Mouse (Mus musculus) midbrain, embryonic 12.5 days (tissue): ENCODE data around the gene Psmd8. TPM values are rescaled to one million over a fixed set of nuclear protein-coding genes. Genes with fewer than 3 reads are reported as not detected.
"Not testable (repeated sequence)": the region's sequence is repeated elsewhere in the genome, so short reads cannot be mapped to it uniquely, and the experiment has no call there.

Experiments
- ATAC-seq: fragments of 200-750 bp; cut with Nextera tagmentation; 2 replicates; pipeline ENCODE4 v1.8.0; 2017; ENCODE audit warnings: low read depth, moderate TSS enrichment, moderate library complexity; ENCODE audit not compliant: low FRiP score
- H3K27ac ChIP-seq: fragments of 300-500 bp; sonication (generic); replicated peaks from 2 replicates; pipeline ENCODE4 v1.5.1; 2016; ENCODE audit warnings: mild to moderate bottlenecking
- H3K27me3 ChIP-seq: fragments of 300-500 bp; sonication (generic); 2 replicates; pipeline ENCODE4 v1.6.1; 2016; ENCODE audit warnings: mild to moderate bottlenecking
- H3K36me3 ChIP-seq: fragments of 300-500 bp; sonication (generic); 2 replicates; pipeline ENCODE4 v1.6.1; 2016
- H3K4me1 ChIP-seq: fragments of 300-500 bp; sonication (generic); 2 replicates; pipeline ENCODE4 v1.6.1; 2016
- H3K4me2 ChIP-seq: fragments of 300-500 bp; sonication (generic); replicated peaks from 2 replicates; pipeline ENCODE4 v1.6.1; 2016; ENCODE audit warnings: mild to moderate bottlenecking, moderate library complexity
- H3K4me3 ChIP-seq: fragments of 300-500 bp; sonication (generic); 2 replicates; pipeline ENCODE4 v1.5.1; 2016; ENCODE audit warnings: mild to moderate bottlenecking
- H3K9ac ChIP-seq: fragments of 300-500 bp; sonication (generic); replicated peaks from 2 replicates; pipeline ENCODE4 v1.6.1; 2016; ENCODE audit warnings: mild to moderate bottlenecking, moderate library complexity
- H3K9me3 ChIP-seq: fragments of 300-500 bp; sonication (generic); 2 replicates; pipeline ENCODE4 v1.6.1; 2016; ENCODE audit warnings: mild to moderate bottlenecking
- WGBS: fragments of 180-500 bp; shearing (Covaris S2); methylation state at CpG from one replicate; pipeline ENCODE4 v1.1.7; 2016; 5-methylcytosine and 5-hydroxymethylcytosine counted together
- polyA plus RNA-seq: library from polyadenylated mRNA; unstranded; fragments of >200 nt; fragmentation: Nextera tagmentation; extraction: Ambion mirVana; gene quantifications from 2 replicates; pipeline ENCODE4 v1.2.1, GENCODE M21; 2016

The Psmd8 gene
- polyA plus RNA-seq, 1 experiment from 2014 or later, result 305 TPM

DNA sequence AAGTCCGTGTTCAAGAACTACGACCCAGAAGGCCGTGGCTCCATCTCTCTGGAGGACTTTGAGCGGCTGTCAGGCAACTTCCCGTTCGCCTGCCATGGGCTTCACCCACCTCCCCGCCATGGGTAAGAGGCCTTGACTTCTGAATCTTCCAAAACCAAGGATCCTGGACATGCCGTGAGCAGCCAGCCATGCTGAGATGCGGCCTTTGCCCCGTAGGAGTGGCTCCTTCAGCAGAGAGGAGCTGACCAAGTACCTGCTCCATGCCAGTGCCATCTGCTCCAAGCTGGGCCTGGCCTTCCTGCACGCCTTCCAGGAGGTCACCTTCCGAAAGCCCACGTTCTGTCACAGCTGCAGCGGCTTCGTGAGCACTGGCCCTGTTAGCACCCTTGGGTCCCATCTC, 31.7 kb downstream of the Psmd8 start:
- ATAC-seq, result no peak

DNA sequence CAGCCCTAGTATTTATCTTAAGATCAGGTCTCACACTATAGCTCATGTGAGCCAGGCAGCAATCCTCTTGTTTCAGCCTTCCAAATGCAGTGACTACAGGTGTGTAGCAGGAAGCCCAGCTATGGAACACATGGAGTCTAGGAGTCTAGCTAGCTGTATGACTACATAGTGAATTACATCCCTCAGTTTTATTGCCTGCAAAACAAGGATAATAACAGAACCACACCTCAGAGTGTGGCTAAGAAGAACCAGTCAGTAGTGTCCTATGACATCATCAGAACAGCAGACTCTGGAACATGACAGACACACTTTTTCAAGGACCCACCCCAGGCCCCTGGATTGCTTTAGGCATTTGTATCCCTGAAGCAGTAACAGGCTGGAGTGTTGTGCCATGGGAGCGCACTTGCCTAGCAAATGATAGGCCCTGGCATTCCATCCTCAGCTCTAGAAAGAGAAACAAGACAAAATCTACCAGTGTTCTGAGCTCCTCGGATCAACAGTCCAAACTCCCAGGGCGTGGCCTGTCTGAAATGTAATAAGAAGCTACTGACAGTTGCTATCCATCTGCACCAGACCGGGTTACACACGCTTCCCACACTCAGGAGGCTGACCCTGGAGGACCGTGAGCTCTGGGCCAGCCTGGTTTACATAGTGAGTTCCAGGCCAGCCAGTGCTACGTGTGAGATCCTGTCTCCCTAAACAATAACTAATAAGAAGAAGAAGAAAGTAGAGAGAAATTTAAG, 33.7 kb downstream of the Psmd8 start:
- no peaks in the 10 kb centered on the region for H3K9me3 ChIP-seq
- no peak overlapping the region for H3K4me2 ChIP-seq
- 83% methylated on average over 7 of the region's 7 CpGs for WGBS
- no peak for ATAC-seq
- H3K4me1 ChIP-seq, result no peaks in the 10 kb centered on the region
- no peaks in the 10 kb centered on the region; the same call in 1 of the 2 replicates for H3K27me3 ChIP-seq
- H3K27ac ChIP-seq, result no peak overlapping the region
- no peak overlapping the region for H3K4me3 ChIP-seq
- H3K9ac ChIP-seq, result no peak overlapping the region
- no peaks in the 10 kb centered on the region for H3K36me3 ChIP-seq

More for the DNA sequence above, 31.7 kb downstream of the Psmd8 start:
- Histone ChIP-seq H3K9me3 (no peaks in the 10 kb centered on the region), H3K9ac (no peak overlapping the region), H3K4me3 (no peak overlapping the region), H3K27ac (no peak overlapping the region), H3K27me3 (no peaks in the 10 kb centered on the region; the same call in 1 of the 2 replicates), H3K36me3 (no peaks in the 10 kb centered on the region), H3K4me1 (no peaks in the 10 kb centered on the region), H3K4me2 (no peak overlapping the region)
- 93% methylated on average over 15 of the region's 15 CpGs for WGBS

DNA sequence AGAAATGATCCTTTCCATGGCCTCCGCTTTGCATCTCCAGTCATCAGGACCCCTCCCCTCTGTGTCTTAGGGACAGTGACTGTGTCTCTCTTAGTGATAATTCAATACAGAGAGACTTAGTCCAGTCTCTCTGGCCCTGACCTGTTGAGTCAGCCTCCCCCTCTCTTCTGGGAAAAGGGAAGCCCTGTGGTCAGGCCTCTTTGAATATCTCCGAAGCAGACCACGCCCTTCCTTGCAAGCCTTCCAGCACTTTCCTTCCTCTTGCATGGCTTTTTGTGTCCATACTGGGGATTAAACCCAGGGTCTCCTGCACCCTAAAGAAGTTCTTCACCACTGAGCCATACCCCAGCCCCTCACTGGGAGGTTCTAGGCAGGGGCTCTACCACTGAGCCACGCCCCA, 36.5 kb downstream of the Psmd8 start:
- 90% methylated on average over 4 of the region's 4 CpGs for WGBS
- no peak for ATAC-seq

DNA sequence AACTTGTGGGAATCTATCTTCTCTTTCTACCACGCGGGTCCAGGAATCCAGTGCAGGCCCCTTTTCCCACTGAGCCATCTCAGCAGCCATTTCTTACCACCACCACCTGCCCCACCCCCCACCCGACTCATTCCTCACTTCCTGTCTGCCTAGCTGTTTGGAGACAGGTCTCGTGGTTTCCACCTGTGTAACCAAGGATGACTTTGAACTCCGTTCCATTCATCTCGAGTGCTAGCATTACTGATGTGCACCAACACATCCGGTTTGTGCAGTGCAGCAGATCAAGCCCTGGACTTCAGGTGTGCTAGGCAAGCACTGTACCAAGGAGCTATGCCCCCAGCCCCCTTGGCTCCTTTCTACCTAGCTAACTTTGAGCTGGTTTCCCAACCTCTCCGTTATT, 39.1 kb downstream of the Psmd8 start:
- H3K27ac ChIP-seq, result no peak overlapping the region
- ATAC-seq, result no peak
- no peaks in the 10 kb centered on the region for H3K9me3 ChIP-seq
- peaks cover 11% of the 10 kb centered on the region for H3K27me3 ChIP-seq
- WGBS, result 90% methylated on average over 8 of the region's 8 CpGs
- no peak overlapping the region for H3K4me3 ChIP-seq
- no peak overlapping the region for H3K9ac ChIP-seq
- H3K4me1 ChIP-seq, result no peaks in the 10 kb centered on the region
- H3K4me2 ChIP-seq, result no peak overlapping the region
- no peaks in the 10 kb centered on the region for H3K36me3 ChIP-seq

More for the DNA sequence above, 36.5 kb downstream of the Psmd8 start:
- H3K4me3 ChIP-seq, result no peak overlapping the region
- no peak overlapping the region for H3K27ac ChIP-seq
- H3K4me2 ChIP-seq, result no peak overlapping the region
- no peaks in the 10 kb centered on the region for H3K36me3 ChIP-seq
- H3K9ac ChIP-seq, result no peak overlapping the region
- no peaks in the 10 kb centered on the region for H3K27me3 ChIP-seq
- no peaks in the 10 kb centered on the region for H3K9me3 ChIP-seq
- H3K4me1 ChIP-seq, result no peaks in the 10 kb centered on the region

DNA sequence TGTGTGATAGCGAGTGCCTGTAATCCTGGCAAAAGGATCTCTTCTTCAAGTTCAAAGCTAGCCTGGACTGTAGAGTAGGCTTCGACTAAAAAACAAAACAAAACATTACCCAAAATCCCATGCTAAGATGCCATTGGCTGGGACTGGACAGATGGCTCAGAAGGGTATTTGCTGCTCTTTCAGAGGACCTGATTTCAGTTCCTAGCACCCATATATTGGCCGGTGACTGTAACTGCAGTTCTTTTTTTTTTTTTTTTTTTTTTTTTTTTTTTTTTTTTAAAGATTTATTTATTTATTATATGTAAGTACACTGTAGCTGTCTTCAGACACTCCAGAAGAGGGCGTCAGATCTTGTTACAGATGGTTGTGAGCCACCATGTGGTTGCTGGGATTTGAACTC, 41.3 kb downstream of the Psmd8 start:
- H3K36me3 ChIP-seq, H3K4me2 ChIP-seq, H3K9ac ChIP-seq, H3K27ac ChIP-seq, H3K4me1 ChIP-seq, H3K9me3 ChIP-seq, ATAC-seq, H3K4me3 ChIP-seq: not testable (repeated sequence)
- H3K27me3 ChIP-seq, result peaks cover 30% of the 10 kb centered on the region
- 87% methylated on average over 3 of the region's 4 CpGs for WGBS

DNA sequence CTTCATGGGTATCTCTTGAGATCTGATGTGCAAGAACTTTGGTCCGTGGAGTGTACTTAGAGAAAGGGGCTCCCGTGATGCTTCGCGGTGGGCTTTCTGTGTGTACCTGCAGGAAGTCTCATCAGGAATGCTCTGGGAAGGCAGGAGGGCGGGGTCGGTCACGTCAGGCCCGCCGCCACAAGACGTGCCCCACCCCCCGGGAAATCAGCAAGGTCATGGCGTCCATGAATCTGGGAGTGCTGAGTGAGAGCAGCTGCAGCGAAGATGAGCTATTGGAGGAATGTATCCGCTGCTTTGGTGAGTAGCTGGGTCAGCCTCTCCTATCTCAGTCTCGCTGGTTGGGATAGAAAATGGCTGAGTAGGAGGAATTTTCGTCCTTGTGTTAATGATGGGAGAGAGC, 43.1 kb downstream of the Psmd8 start:
- WGBS, result 44% methylated on average over 16 of the region's 16 CpGs

DNA sequence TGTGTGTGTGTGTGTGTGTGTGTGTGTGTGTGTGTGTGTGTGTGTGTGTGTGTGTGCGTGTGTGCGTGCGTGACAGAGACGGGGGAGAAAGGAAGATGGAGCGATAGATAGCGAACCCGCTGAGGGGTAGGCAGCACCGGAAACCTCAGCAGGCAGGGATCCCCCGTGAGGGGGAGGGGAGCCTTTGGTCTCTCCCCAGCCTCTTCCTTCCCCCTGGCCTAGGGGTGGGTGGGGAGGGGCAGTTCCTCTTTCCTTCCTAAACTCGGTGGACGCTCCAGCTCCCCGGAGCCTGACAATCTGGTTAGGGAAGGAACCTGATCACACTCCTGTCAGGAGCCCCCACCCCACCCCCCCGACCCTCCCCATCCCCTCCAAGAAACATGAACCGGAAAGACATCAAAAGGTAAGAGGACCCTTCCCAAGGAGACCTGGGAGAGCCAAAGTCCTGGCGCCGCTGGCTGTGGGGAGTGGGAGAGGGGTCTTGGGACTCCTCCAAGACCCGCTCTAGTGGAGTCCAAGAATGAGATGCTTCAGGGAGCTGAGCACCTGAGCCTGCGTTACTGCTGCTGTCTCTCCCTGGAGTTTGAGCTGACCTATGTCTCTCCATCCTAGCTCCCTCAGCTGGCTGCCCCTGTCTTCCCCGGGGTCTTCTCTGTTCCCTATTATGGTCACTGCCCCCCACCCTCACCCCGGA, 45.7 kb downstream of the Psmd8 start, which contains the start of gene Rasgrp4:
TSS of gene Rasgrp4 (plus strand) at position 159 of the 694 bp plus-strand sequence.
- Histone ChIP-seq H3K4me3 (peak within 1 kb of the TSS; percentile 30), H3K9me3 (no peaks in the 10 kb centered on the region), H3K4me1 (peaks cover 9% of the 10 kb centered on the region; the same call in 1 of the 2 replicates), H3K27ac (no peak within 1 kb of the TSS), H3K27me3 (peaks cover 30% of the 10 kb centered on the region), H3K9ac (peak within 1 kb of the TSS; percentile 43), H3K36me3 (no peaks in the 10 kb centered on the region), H3K4me2 (peak within 1 kb of the TSS; percentile 57)
- ATAC-seq, result no peak
- WGBS, result 2% methylated on average over 12 of the region's 20 CpGs

More for the DNA sequence above, 43.1 kb downstream of the Psmd8 start:
- no peak overlapping the region for H3K27ac ChIP-seq
- H3K4me1 ChIP-seq, result peaks cover 9% of the 10 kb centered on the region; the same call in 1 of the 2 replicates
- no peak overlapping the region for H3K9ac ChIP-seq
- no peak for ATAC-seq
- no peaks in the 10 kb centered on the region for H3K9me3 ChIP-seq
- H3K36me3 ChIP-seq, result no peaks in the 10 kb centered on the region
- H3K4me3 ChIP-seq, result no peak overlapping the region
- H3K27me3 ChIP-seq, result peaks cover 30% of the 10 kb centered on the region
- no peak overlapping the region for H3K4me2 ChIP-seq

DNA sequence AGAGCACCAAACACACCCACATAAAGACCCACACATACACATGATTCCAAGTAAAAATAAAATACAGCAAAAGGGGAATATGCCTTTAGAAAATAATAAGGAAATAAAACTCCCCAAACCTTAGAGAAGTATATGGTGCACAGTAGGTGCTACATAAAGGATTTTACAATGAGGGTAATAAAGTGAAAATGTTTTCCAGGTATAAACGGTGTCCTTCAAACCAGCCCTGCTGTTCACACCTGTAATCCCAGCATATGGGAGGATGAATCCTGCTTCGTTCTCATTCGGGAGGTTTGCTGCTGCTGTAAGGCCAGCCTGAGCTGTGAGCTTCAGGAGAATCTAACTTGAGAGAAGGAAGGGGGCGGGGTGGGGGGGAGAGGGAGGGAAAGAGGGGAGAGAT, 46.3 kb downstream of the Psmd8 start:
- H3K4me1 ChIP-seq, result peaks cover 9% of the 10 kb centered on the region; the same call in 1 of the 2 replicates
- H3K4me2 ChIP-seq, result peak overlapping the region; percentile 57
- no peaks in the 10 kb centered on the region for H3K36me3 ChIP-seq
- no peak overlapping the region for H3K27ac ChIP-seq
- H3K9ac ChIP-seq, result peak overlapping the region; percentile 43
- no peak for ATAC-seq
- peaks cover 30% of the 10 kb centered on the region for H3K27me3 ChIP-seq
- no peaks in the 10 kb centered on the region for H3K9me3 ChIP-seq
- peak overlapping the region; percentile 30 for H3K4me3 ChIP-seq
- WGBS, result 6% methylated on average over 3 of the region's 4 CpGs

DNA sequence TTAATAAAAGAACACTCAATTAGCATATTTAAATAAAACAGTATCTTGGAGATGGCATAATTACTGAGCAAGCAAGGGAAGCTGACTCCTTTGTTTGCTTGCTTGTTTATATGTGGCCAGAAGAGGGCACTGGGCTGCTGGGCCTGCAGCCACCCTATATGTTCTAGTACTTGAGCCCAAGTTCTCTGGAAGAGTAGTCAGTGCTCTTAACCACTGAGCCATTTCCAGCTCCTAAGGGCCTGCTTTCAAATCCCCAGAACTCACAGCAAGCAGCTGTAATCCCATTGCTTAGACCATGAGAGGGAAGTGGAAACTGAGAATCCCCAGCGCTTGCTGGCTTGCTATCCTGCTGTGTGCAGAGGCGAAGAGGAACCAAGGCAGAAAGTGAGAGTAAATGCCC, 51.8 kb downstream of the Psmd8 start:
- H3K9ac ChIP-seq, result no peak overlapping the region
- WGBS, result 35% methylated on average over 2 of the region's 2 CpGs
- H3K4me2 ChIP-seq, result no peak overlapping the region
- H3K4me3 ChIP-seq, result no peak overlapping the region
- H3K27ac ChIP-seq, result no peak overlapping the region
- ATAC-seq, result no peak
- peaks cover 19% of the 10 kb centered on the region for H3K27me3 ChIP-seq
- peaks cover 8% of the 10 kb centered on the region; the same call in 1 of the 2 replicates for H3K4me1 ChIP-seq
- H3K9me3 ChIP-seq, result no peaks in the 10 kb centered on the region
- H3K36me3 ChIP-seq, result no peaks in the 10 kb centered on the region

DNA sequence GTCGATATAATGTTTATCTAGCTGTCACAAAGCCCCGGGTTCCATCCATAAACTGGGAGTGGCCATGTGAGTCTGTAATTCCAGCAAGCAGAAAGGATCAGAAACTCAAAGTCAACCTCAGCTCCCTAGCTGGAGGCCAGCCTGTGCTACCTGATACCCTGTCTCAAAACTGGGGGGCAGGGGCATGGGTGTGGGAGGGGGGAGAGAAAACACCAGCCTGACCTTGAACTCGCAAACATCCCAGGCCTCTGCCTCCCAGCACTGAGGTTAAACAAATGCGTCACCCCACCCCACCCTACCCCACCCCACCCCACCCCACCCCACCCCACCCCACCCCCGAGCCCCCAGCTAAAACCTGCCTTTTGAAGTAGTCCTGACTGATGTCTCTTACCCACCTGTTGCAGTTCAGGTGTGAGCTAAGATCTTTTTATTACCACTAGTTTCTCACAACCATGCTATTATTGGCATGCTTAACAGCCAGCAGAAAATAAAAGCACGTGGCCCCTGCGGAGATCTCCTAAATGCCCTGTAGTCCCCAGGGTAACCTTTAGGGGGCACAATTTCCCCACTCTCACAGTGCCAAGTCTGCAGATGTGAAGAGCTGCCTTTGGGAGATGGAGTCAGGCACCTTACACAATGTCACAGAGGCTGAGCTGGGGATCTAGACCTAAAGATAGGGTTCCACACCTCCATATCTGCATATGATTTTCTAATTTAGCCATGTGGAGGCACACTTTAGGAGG, 54.2 kb downstream of the Psmd8 start:
- Histone ChIP-seq H3K9me3 (no peaks in the 10 kb centered on the region), H3K36me3 (no peaks in the 10 kb centered on the region), H3K4me1 (peaks cover 8% of the 10 kb centered on the region; the same call in 1 of the 2 replicates), H3K9ac (no peak overlapping the region), H3K4me2 (no peak overlapping the region), H3K27ac (no peak overlapping the region), H3K27me3 (peaks cover 22% of the 10 kb centered on the region), H3K4me3 (no peak overlapping the region)
- no peak for ATAC-seq
- WGBS, result 36% methylated on average over 7 of the region's 7 CpGs

DNA sequence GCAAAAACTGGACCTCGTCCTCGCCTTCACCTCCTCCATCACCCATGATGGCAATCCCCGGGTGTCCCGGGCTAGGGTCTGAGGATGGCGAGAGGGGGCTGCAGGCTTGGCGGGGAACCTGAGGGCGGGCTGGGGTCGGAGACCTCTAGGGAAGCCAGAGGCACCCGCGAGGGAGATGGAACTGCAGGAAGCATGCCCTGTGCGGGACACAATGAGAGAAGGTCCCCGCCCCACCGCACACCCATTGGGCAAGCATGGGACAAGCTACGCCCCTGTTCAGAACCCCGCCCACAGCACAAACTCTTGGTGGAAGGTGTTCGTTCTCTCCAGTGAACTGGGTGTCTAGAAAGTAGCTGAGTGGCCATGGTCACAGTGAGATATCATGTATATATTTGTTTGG, 55.5 kb downstream of the Psmd8 start, which contains the start of gene Ryr1:
TSS of gene Ryr1 (minus strand) at position 210 of the 400 bp plus-strand sequence.
- peak within 1 kb of the TSS; percentile 39 for H3K4me3 ChIP-seq
- H3K36me3 ChIP-seq, result no peaks in the 10 kb centered on the region
- no peak within 1 kb of the TSS for H3K27ac ChIP-seq
- H3K9me3 ChIP-seq, result no peaks in the 10 kb centered on the region
- WGBS, result 3% methylated on average over 16 of the region's 16 CpGs
- ATAC-seq, result peak; percentile 69; the same call in 1 of the 2 replicates
- peaks cover 8% of the 10 kb centered on the region; the same call in 1 of the 2 replicates for H3K4me1 ChIP-seq
- peak within 1 kb of the TSS; percentile 59 for H3K9ac ChIP-seq
- peaks cover 22% of the 10 kb centered on the region for H3K27me3 ChIP-seq
- peak within 1 kb of the TSS; percentile 66 for H3K4me2 ChIP-seq
